Mouse (Mus musculus) left cerebral cortex, postnatal 4 days (tissue): ENCODE measurements at regions not wholly inside any gene's neighbourhood (a gene's known extent, or its start where the extent isn't known, plus 50 kb on each side); places are given as distances from the start of the nearest gene placed in this dataset.

Experiments
- DNase-seq: peaks from one replicate; pipeline ENCODE4 v3.0.0-alpha.2; 2022
- intact Hi-C: fragments of 180-260 bp; cut with DNase I; formaldehyde crosslinking; loops from one replicate; pipeline ENCODE4 v1.15.1; 2025

- no peak for DNase-seq
- intact Hi-C loops: no loop called here
These were observed 207.2 kb upstream of the Dmd start for GRCm38 (mm10) chrX:82741478-82741877.

- intact Hi-C loops: no loop called here
- no peak for DNase-seq
These were observed 184.5 kb upstream of the Dmd start for GRCm38 (mm10) chrX:82764204-82764603.

DNA sequence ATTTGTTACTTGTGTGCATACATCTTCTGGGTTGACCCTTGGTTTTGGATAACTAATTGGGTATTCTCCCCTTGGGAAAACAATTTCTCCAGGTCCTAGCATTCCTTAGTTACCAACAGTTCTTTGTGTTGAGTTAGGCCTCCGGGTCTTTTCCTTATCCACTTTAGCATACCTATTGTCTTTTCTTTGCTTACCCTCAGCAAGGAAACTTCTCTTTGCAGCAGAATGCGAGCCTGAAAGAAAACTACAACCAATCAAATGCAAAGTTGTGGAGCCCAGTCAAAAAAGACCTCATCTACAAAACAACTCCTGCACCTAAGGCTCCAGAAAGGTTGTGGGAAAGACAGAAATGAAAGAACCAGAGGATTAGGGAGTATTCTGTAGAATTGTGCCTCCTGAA is 139.5 kb upstream of the Dmd start:
- intact Hi-C loops: no loop called here

DNA sequence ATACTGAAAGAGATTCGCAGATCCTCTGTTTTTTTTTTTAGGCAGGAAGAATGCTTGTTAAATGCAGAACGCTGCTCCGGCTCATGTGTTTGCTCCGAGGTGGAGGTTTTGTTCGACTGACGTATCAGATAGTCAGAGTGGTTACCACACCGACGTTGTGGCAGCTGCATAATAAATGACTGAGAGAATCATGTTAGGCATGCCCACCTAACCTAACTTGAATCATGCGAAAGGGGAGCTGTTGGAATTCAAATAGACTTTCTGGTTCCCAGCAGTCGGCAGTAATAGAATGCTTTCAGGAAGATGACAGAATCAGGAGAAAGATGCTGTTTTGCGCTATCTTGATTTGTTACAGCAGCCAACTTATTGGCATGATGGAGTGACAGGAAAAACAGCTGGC is 134.1 kb upstream of the Dmd start:
- intact Hi-C loops: loop anchor here (10.0 kb wide), 1 partner anchor 930 kb away; no protein-coding TSS in a partner anchor
- peak; percentile 3 for DNase-seq

More for the DNA sequence above, 139.5 kb upstream of the Dmd start:
- no peak for DNase-seq

DNA sequence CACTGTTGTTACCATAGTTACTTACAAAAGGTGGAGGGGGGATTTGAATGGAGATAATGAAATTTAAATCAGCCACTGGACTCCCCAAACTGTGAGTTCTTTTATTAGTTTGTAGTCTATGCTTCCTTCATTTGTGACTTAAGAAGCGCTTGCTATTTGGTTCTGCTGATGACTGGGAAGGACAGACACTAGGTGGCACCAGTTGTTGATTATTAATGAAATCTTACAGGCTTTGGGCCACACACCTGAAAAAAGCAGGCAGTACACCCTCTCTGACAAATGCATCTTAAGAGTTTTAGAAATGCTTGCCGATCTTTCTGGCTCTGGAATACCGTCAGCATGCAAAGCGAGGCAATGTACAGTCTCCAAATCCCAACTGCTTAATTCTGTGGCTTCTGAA is 131.6 kb upstream of the Dmd start:
- DNase-seq: no peak
- intact Hi-C loops: loop anchor here (10.0 kb wide), 1 partner anchor 928 kb away; no protein-coding TSS in a partner anchor

DNA sequence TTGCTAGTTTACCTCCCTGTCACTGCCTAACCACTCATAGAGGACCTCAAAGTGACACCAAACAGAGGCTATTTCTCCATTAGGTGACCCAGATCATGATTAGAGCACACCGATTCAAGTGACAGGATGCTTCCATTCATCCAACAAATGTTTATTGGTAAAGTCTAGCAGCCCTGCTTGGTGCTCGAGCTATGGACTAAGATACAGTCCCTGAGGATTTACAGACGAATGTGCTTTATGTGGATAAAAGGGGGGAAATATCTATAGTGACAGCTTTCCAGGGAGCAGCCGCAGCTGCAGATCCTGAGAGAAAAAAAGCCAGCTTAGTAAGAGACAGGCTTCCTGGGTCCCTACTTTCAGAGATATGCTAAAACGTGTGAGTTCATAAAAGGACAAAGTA is 125.1 kb upstream of the Dmd start:
- intact Hi-C loops: no loop called here
- DNase-seq: no peak

DNA sequence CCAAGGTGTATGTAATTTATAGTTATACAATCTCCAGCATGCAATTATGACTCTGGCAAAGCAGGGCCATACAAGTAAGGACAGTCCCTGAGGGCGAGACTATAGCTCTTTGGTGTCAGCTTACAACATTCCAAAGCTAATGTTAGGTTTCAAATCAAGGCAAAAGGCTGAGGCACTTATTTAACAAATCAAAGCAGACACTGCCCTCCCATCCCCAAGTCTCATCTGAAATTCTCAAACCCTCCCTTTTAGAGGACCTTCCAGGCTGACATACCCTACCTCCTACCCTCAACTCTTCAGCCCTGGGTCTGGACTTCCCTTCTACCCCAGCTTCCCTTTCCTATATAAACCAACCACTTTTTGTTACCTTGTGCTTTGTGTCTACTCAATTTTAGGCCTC is 82.6 kb upstream of the Dmd start:
- intact Hi-C loops: no loop called here
- no peak for DNase-seq
